Mouse (Mus musculus): ENCODE results near the gene Fat3. TPM values are rescaled to one million over a fixed set of nuclear protein-coding genes. Genes with fewer than 3 reads are reported as not detected.

Gene Fat3
- polyA plus RNA-seq, 1 experiment: not detected

- TF ChIP-seq POLR2A (IDR thresholded peaks at IDR 0.05; ENCODE audit: borderline replicate concordance, control insufficient read depth, low read depth, low read length) (no peak), CTCF (IDR thresholded peaks at IDR 0.05; ENCODE audit: control insufficient read depth, insufficient read depth, low read length) (no peak)
- Histone ChIP-seq H3K27ac (ENCODE audit: control insufficient read depth, insufficient read depth, low read depth, low read length, poor library complexity) (no peak overlapping the region), H3K4me1 (ENCODE audit: control insufficient read depth, insufficient read depth, low read length) (no peaks in the 10 kb centered on the region), H3K4me3 (replicated peaks; ENCODE audit: control insufficient read depth, low read depth, low read length) (no peak overlapping the region)
- WGBS: 63% methylated on average over 4 of the region's 4 CpGs
These were observed 348.1 kb downstream of the Fat3 start for GRCm38 (mm10) chr9:16152756-16153579.

GRCm38 (mm10) chr9:16150046-16150445 is 351.0 kb downstream of the Fat3 start:
- no peak overlapping the region for H3K27ac ChIP-seq (ENCODE audit: control insufficient read depth, insufficient read depth, low read depth, low read length, poor library complexity)
- H3K4me3 ChIP-seq (replicated peaks; ENCODE audit: control insufficient read depth, low read depth, low read length): no peak overlapping the region
- TF ChIP-seq CTCF (IDR thresholded peaks at IDR 0.05; ENCODE audit: control insufficient read depth, insufficient read depth, low read length) (no peak), POLR2A (IDR thresholded peaks at IDR 0.05; ENCODE audit: borderline replicate concordance, control insufficient read depth, low read depth, low read length) (no peak)
- no peaks in the 10 kb centered on the region for H3K4me1 ChIP-seq (ENCODE audit: control insufficient read depth, insufficient read depth, low read length)

GRCm38 (mm10) chr9:16147735-16148134 is 353.4 kb downstream of the Fat3 start:
- TF ChIP-seq CTCF (IDR thresholded peaks at IDR 0.05; ENCODE audit: control insufficient read depth, insufficient read depth, low read length) (no peak), POLR2A (IDR thresholded peaks at IDR 0.05; ENCODE audit: borderline replicate concordance, control insufficient read depth, low read depth, low read length) (no peak)
- WGBS: 65% methylated on average over 1 of the region's 1 CpGs
- no peaks in the 10 kb centered on the region for H3K4me1 ChIP-seq (ENCODE audit: control insufficient read depth, insufficient read depth, low read length)
- no peak overlapping the region for H3K27ac ChIP-seq (ENCODE audit: control insufficient read depth, insufficient read depth, low read depth, low read length, poor library complexity)
- H3K4me3 ChIP-seq (replicated peaks; ENCODE audit: control insufficient read depth, low read depth, low read length): no peak overlapping the region

GRCm38 (mm10) chr9:16144684-16145083 is 356.4 kb downstream of the Fat3 start:
- Histone ChIP-seq H3K4me3 (replicated peaks; ENCODE audit: control insufficient read depth, low read depth, low read length) (no peak overlapping the region), H3K4me1 (ENCODE audit: control insufficient read depth, insufficient read depth, low read length) (no peaks in the 10 kb centered on the region), H3K27ac (ENCODE audit: control insufficient read depth, insufficient read depth, low read depth, low read length, poor library complexity) (no peak overlapping the region)
- TF ChIP-seq POLR2A (IDR thresholded peaks at IDR 0.05; ENCODE audit: borderline replicate concordance, control insufficient read depth, low read depth, low read length) (no peak), CTCF (IDR thresholded peaks at IDR 0.05; ENCODE audit: control insufficient read depth, insufficient read depth, low read length) (no peak)
- 73% methylated on average over 3 of the region's 3 CpGs for WGBS

GRCm38 (mm10) chr9:16139300-16139699 is 361.8 kb downstream of the Fat3 start:
- Histone ChIP-seq H3K27ac (ENCODE audit: control insufficient read depth, insufficient read depth, low read depth, low read length, poor library complexity) (no peak overlapping the region), H3K4me3 (replicated peaks; ENCODE audit: control insufficient read depth, low read depth, low read length) (no peak overlapping the region), H3K4me1 (ENCODE audit: control insufficient read depth, insufficient read depth, low read length) (no peaks in the 10 kb centered on the region)
- TF ChIP-seq CTCF (IDR thresholded peaks at IDR 0.05; ENCODE audit: control insufficient read depth, insufficient read depth, low read length) (no peak), POLR2A (IDR thresholded peaks at IDR 0.05; ENCODE audit: borderline replicate concordance, control insufficient read depth, low read depth, low read length) (no peak)
- WGBS: 77% methylated on average over 6 of the region's 6 CpGs

GRCm38 (mm10) chr9:16133098-16133497 is 368.0 kb downstream of the Fat3 start:
- H3K4me1 ChIP-seq (ENCODE audit: control insufficient read depth, insufficient read depth, low read length): no peaks in the 10 kb centered on the region
- WGBS: 89% methylated on average over 2 of the region's 2 CpGs
- H3K4me3 ChIP-seq (replicated peaks; ENCODE audit: control insufficient read depth, low read depth, low read length): no peak overlapping the region
- no peak overlapping the region for H3K27ac ChIP-seq (ENCODE audit: control insufficient read depth, insufficient read depth, low read depth, low read length, poor library complexity)
- no peak for TF ChIP-seq CTCF (IDR thresholded peaks at IDR 0.05; ENCODE audit: control insufficient read depth, insufficient read depth, low read length)
- no peak for TF ChIP-seq POLR2A (IDR thresholded peaks at IDR 0.05; ENCODE audit: borderline replicate concordance, control insufficient read depth, low read depth, low read length)

GRCm38 (mm10) chr9:16132594-16132993 is 368.5 kb downstream of the Fat3 start:
- 80% methylated on average over 1 of the region's 1 CpGs for WGBS
- TF ChIP-seq POLR2A (IDR thresholded peaks at IDR 0.05; ENCODE audit: borderline replicate concordance, control insufficient read depth, low read depth, low read length) (no peak), CTCF (IDR thresholded peaks at IDR 0.05; ENCODE audit: control insufficient read depth, insufficient read depth, low read length) (no peak)
- H3K4me1 ChIP-seq (ENCODE audit: control insufficient read depth, insufficient read depth, low read length): no peaks in the 10 kb centered on the region

GRCm38 (mm10) chr9:16121756-16122155 is 379.3 kb downstream of the Fat3 start:
- WGBS: 78% methylated on average over 5 of the region's 5 CpGs
- no peaks in the 10 kb centered on the region for H3K4me1 ChIP-seq (ENCODE audit: control insufficient read depth, insufficient read depth, low read length)
- TF ChIP-seq CTCF (IDR thresholded peaks at IDR 0.05; ENCODE audit: control insufficient read depth, insufficient read depth, low read length): no peak
- no peak for TF ChIP-seq POLR2A (IDR thresholded peaks at IDR 0.05; ENCODE audit: borderline replicate concordance, control insufficient read depth, low read depth, low read length)
- H3K4me3 ChIP-seq (replicated peaks; ENCODE audit: control insufficient read depth, low read depth, low read length): no peak overlapping the region
- no peak overlapping the region for H3K27ac ChIP-seq (ENCODE audit: control insufficient read depth, insufficient read depth, low read depth, low read length, poor library complexity)

More at GRCm38 (mm10) chr9:16132594-16132993, 368.5 kb downstream of the Fat3 start:
- no peak overlapping the region for H3K4me3 ChIP-seq (replicated peaks; ENCODE audit: control insufficient read depth, low read depth, low read length)
- H3K27ac ChIP-seq (ENCODE audit: control insufficient read depth, insufficient read depth, low read depth, low read length, poor library complexity): no peak overlapping the region

Measured in bone marrow, adult 2 months (tissue).